Mouse (Mus musculus) MEL (cell line): ENCODE measurements at regions not wholly inside any gene's neighbourhood (a gene's known extent, or its start where the extent isn't known, plus 50 kb on each side); places are given as distances from the start of the nearest gene placed in this dataset.

Source experiments
- CTCF ChIP-seq, 3 experiments: IDR thresholded peaks in 2 of 3; conservative IDR thresholded peaks in 1 of 3; 2 replicates each; pipeline ENCODE4 v1.5.1; 2011 to 2012; ENCODE audit warnings: low read length in 3 of 3, low read depth in 2 of 3, mild to moderate bottlenecking in 2 of 3, improper control_type of control experiment in 1 of 3, inconsistent platforms in 1 of 3, mixed read lengths in 1 of 3, moderate library complexity in 1 of 3; ENCODE audit not compliant: control insufficient read depth in 1 of 3, insufficient read depth in 1 of 3, poor library complexity in 1 of 3, severe bottlenecking in 1 of 3
- GATA1 ChIP-seq: IDR thresholded peaks from 2 replicates; pipeline ENCODE4 v1.6.1; 2011; ENCODE audit warnings: low read depth, low read length, improper control_type of control experiment
- KAT2A ChIP-seq: conservative IDR thresholded peaks from 2 replicates; pipeline ENCODE4 v1.6.1; 2012; ENCODE audit warnings: low read depth, low read length, improper control_type of control experiment, inconsistent platforms
- MAZ ChIP-seq: IDR thresholded peaks from 2 replicates; pipeline ENCODE4 v1.6.1; 2012; ENCODE audit warnings: low read depth, mild to moderate bottlenecking, inconsistent platforms, low read length, improper control_type of control experiment
- RAD21 ChIP-seq: IDR thresholded peaks from 2 replicates; pipeline ENCODE4 v1.6.1; 2011; ENCODE audit warnings: mild to moderate bottlenecking, low read depth, low read length, improper control_type of control experiment
- USF2 ChIP-seq, 2 experiments: IDR thresholded peaks; 2 replicates each; pipeline ENCODE4 v1.6.1; 2011 to 2012; ENCODE audit warnings: improper control_type of control experiment in 2 of 2, low read length in 2 of 2, borderline replicate concordance in 1 of 2, inconsistent platforms in 1 of 2, low read depth in 1 of 2, mild to moderate bottlenecking in 1 of 2; ENCODE audit not compliant: insufficient read depth in 1 of 2

DNA sequence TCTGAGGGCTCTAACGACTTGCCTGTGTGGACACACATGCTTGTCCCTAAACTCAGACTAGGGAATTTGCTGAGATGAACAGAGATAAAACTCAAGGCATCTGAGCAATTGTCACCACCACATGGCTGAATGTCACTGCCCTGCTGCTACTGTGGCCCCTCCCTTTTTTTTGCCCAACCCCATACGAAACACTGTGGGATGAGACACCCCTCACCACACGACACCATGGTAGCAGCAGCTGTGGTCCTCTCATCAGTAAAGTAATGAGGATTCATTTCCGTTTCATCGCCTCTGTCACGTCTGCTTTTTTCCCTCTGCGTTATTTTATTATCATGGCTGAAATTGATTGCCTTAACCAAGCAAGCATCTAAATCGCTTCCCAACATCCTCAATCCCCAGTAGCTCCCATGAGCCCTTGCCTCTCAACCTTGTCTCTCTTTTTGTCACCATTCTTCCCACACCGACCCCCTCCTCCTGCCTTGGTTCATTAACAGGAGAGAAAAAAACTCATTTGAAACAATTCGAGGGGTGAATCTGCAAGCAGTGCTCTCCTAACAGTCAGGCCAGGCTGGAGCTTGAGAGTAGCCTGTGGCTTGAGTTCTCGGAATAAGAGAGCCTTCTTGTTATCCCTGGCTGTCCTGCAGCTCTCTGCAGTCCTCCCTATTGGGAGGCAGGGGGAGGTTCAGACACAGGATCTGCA lies 1215.8 kb downstream of the Agbl1 start:
- no peak for TF ChIP-seq GATA1
- no peak for TF ChIP-seq RAD21
- TF ChIP-seq CTCF (IDR thresholded peaks at IDR 0.05 in 2 of 3, conservative IDR thresholded peaks at IDR 0.05 in 1 of 3; ENCODE audit: control insufficient read depth in 1 of 3, insufficient read depth in 1 of 3, low read depth in 2 of 3, low read length in 3 of 3, poor library complexity in 1 of 3, severe bottlenecking in 1 of 3), result no peak
- no peak for TF ChIP-seq MAZ
- TF ChIP-seq USF2 (IDR thresholded peaks at IDR 0.05; ENCODE audit: borderline replicate concordance in 1 of 2, insufficient read depth in 1 of 2, low read depth in 1 of 2, low read length in 2 of 2), result no peak
- TF ChIP-seq KAT2A, result no peak
